Mouse (Mus musculus) MEL (cell line): ENCODE data around the gene Slc25a5. TPM values are rescaled to one million over a fixed set of nuclear protein-coding genes. Genes with fewer than 3 reads are reported as not detected.

Experiments
- DNase-seq: peaks from one replicate; pipeline ENCODE4 v3.0.0; 2011; ENCODE audit warnings: low read depth, low spot score
- H3K27ac ChIP-seq: 2 replicates; pipeline ENCODE4 v1.5.1; 2012; ENCODE audit warnings: low read depth, mild to moderate bottlenecking, control low read depth, low read length, moderate library complexity; ENCODE audit not compliant: control insufficient read depth
- H3K27me3 ChIP-seq, 2 experiments: fragments of 150-350 bp in 1 of 2; sonication (generic) in 1 of 2; 2 replicates each; pipeline ENCODE4 v1.6.1; 2012; ENCODE audit warnings: low read length in 2 of 2, mild to moderate bottlenecking in 2 of 2, improper control_type of control experiment in 1 of 2, moderate library complexity in 1 of 2; ENCODE audit not compliant: insufficient read depth in 2 of 2, control insufficient read depth in 1 of 2
- H3K36me3 ChIP-seq, 2 experiments: 2 replicates each; pipeline ENCODE4 v1.6.1; 2012 to 2014; ENCODE audit warnings: low read length in 2 of 2, improper control_type of control experiment in 1 of 2, inconsistent platforms in 1 of 2, mild to moderate bottlenecking in 1 of 2; ENCODE audit not compliant: insufficient read depth in 2 of 2, control insufficient read depth in 1 of 2
- H3K4me1 ChIP-seq, 2 experiments: fragments of 150-350 bp in 1 of 2; sonication (generic) in 1 of 2; 2 replicates each; pipeline ENCODE4 v1.6.1; 2012; ENCODE audit warnings: low read length in 2 of 2, improper control_type of control experiment in 1 of 2, mild to moderate bottlenecking in 1 of 2; ENCODE audit not compliant: insufficient read depth in 2 of 2, control insufficient read depth in 1 of 2
- H3K4me3 ChIP-seq, 2 experiments: fragments of 150-350 bp in 1 of 2; sonication (generic) in 1 of 2; 2 replicates each; pipeline ENCODE4 v1.5.1; 2012; ENCODE audit warnings: low read depth in 2 of 2, low read length in 2 of 2, mild to moderate bottlenecking in 2 of 2, moderate library complexity in 2 of 2, control low read depth in 1 of 2, improper control_type of control experiment in 1 of 2; ENCODE audit not compliant: control insufficient read depth in 1 of 2, insufficient read depth in 1 of 2
- H3K79me2 ChIP-seq: 2 replicates; pipeline ENCODE4 v1.6.1; 2012; ENCODE audit warnings: mild to moderate bottlenecking, low read length, moderate library complexity; ENCODE audit not compliant: control insufficient read depth, poor library complexity, insufficient read depth
- H3K9ac ChIP-seq: 2 replicates; pipeline ENCODE4 v1.6.1; 2012; ENCODE audit warnings: low read depth, mild to moderate bottlenecking, control low read depth, low read length, moderate library complexity; ENCODE audit not compliant: control insufficient read depth, poor library complexity, severe bottlenecking
- H3K9me3 ChIP-seq: fragments of 150-350 bp; sonication (generic); replicated peaks from 2 replicates; pipeline ENCODE4 v1.6.1; 2012; ENCODE audit warnings: mild to moderate bottlenecking, low read length, improper control_type of control experiment, moderate library complexity; ENCODE audit not compliant: insufficient read depth
- BHLHE40 ChIP-seq: IDR thresholded peaks from 2 replicates; pipeline ENCODE4 v1.6.1; 2012; ENCODE audit warnings: low read depth, mild to moderate bottlenecking, inconsistent platforms, low read length, improper control_type of control experiment, borderline replicate concordance
- CHD2 ChIP-seq: IDR thresholded peaks from 2 replicates; pipeline ENCODE4 v1.6.1; 2011; ENCODE audit warnings: low read length, improper control_type of control experiment
- CTCF ChIP-seq, 3 experiments: IDR thresholded peaks in 2 of 3; conservative IDR thresholded peaks in 1 of 3; 2 replicates each; pipeline ENCODE4 v1.5.1; 2011 to 2012; ENCODE audit warnings: low read length in 3 of 3, low read depth in 2 of 3, mild to moderate bottlenecking in 2 of 3, improper control_type of control experiment in 1 of 3, inconsistent platforms in 1 of 3, mixed read lengths in 1 of 3, moderate library complexity in 1 of 3; ENCODE audit not compliant: control insufficient read depth in 1 of 3, insufficient read depth in 1 of 3, poor library complexity in 1 of 3, severe bottlenecking in 1 of 3
- ELF1 ChIP-seq: IDR thresholded peaks from 2 replicates; pipeline ENCODE4 v1.6.1; 2014; ENCODE audit warnings: low read depth, mild to moderate bottlenecking, inconsistent platforms, low read length, improper control_type of control experiment, moderate library complexity
- EP300 ChIP-seq, 2 experiments: IDR thresholded peaks; 2 replicates each; pipeline ENCODE4 v1.6.1; 2011; ENCODE audit warnings: improper control_type of control experiment in 2 of 2, low read length in 2 of 2, low read depth in 1 of 2, mild to moderate bottlenecking in 1 of 2
- ETS1 ChIP-seq: IDR thresholded peaks from 2 replicates; pipeline ENCODE4 v1.6.1; 2012; ENCODE audit warnings: low read depth, mild to moderate bottlenecking, inconsistent platforms, low read length, improper control_type of control experiment, moderate library complexity
- GATA1 ChIP-seq: IDR thresholded peaks from 2 replicates; pipeline ENCODE4 v1.6.1; 2011; ENCODE audit warnings: low read depth, low read length, improper control_type of control experiment
- HCFC1 ChIP-seq: IDR thresholded peaks from 2 replicates; pipeline ENCODE4 v1.6.1; 2012; ENCODE audit warnings: low read depth, mild to moderate bottlenecking, inconsistent platforms, low read length, improper control_type of control experiment, moderate library complexity
- KAT2A ChIP-seq: conservative IDR thresholded peaks from 2 replicates; pipeline ENCODE4 v1.6.1; 2012; ENCODE audit warnings: low read depth, low read length, improper control_type of control experiment, inconsistent platforms
- MAZ ChIP-seq: IDR thresholded peaks from 2 replicates; pipeline ENCODE4 v1.6.1; 2012; ENCODE audit warnings: low read depth, mild to moderate bottlenecking, inconsistent platforms, low read length, improper control_type of control experiment
- MXI1 ChIP-seq: IDR thresholded peaks from 2 replicates; pipeline ENCODE4 v1.6.1; 2011; ENCODE audit warnings: mild to moderate bottlenecking, low read depth, low read length, improper control_type of control experiment
- NELFE ChIP-seq: IDR thresholded peaks from 2 replicates; pipeline ENCODE4 v1.6.1; 2011; ENCODE audit warnings: low read depth, low read length, improper control_type of control experiment
- POLR2AphosphoS5 ChIP-seq: IDR thresholded peaks from 2 replicates; pipeline ENCODE4 v1.6.1; 2012; ENCODE audit warnings: low read depth, borderline replicate concordance, mild to moderate bottlenecking, inconsistent platforms, low read length, moderate library complexity, mixed read lengths
- RAD21 ChIP-seq: IDR thresholded peaks from 2 replicates; pipeline ENCODE4 v1.6.1; 2011; ENCODE audit warnings: mild to moderate bottlenecking, low read depth, low read length, improper control_type of control experiment
- TAL1 ChIP-seq: IDR thresholded peaks from 2 replicates; pipeline ENCODE4 v1.6.1; 2012; ENCODE audit warnings: mild to moderate bottlenecking, inconsistent platforms, low read length, moderate library complexity, mixed read lengths
- TCF12 ChIP-seq: IDR thresholded peaks from 2 replicates; pipeline ENCODE4 v1.6.1; 2014; ENCODE audit warnings: low read depth, mild to moderate bottlenecking, inconsistent platforms, low read length, improper control_type of control experiment, moderate library complexity
- USF1 ChIP-seq: IDR thresholded peaks from 2 replicates; pipeline ENCODE4 v1.6.1; 2014; ENCODE audit warnings: low read depth, mild to moderate bottlenecking, inconsistent platforms, low read length, improper control_type of control experiment, moderate library complexity
- ZC3H11A ChIP-seq: IDR thresholded peaks from 2 replicates; pipeline ENCODE4 v1.6.1; 2012; ENCODE audit warnings: low read depth, mild to moderate bottlenecking, inconsistent platforms, low read length, improper control_type of control experiment
- ZKSCAN1 ChIP-seq: IDR thresholded peaks from 2 replicates; pipeline ENCODE4 v1.6.1; 2012; ENCODE audit warnings: low read depth, mild to moderate bottlenecking, inconsistent platforms, low read length, improper control_type of control experiment, moderate library complexity
- ZMIZ1 ChIP-seq: IDR thresholded peaks from 2 replicates; pipeline ENCODE4 v1.6.1; 2012; ENCODE audit warnings: low read depth, mild to moderate bottlenecking, inconsistent platforms, low read length, improper control_type of control experiment, moderate library complexity
- ZNF384 ChIP-seq: IDR thresholded peaks from 2 replicates; pipeline ENCODE4 v1.6.1; 2012; ENCODE audit warnings: low read depth, mild to moderate bottlenecking, inconsistent platforms, low read length, improper control_type of control experiment
- polyA plus RNA-seq, 2 experiments: library from polyadenylated mRNA; stranded (reverse) in 1 of 2; unstranded in 1 of 2; fragments of >175 nt in 1 of 2; fragments of >200 nt in 1 of 2; gene quantifications; 2 replicates each; pipeline versions ENCODE4 v1.2.1 to v1.2.4; 2012; ENCODE audit warnings: low replicate concordance in 2 of 2, low read depth in 1 of 2; ENCODE audit not compliant: insufficient read length in 2 of 2, insufficient read depth in 1 of 2, missing spikeins in 1 of 2
- total RNA-seq: library from RNA; depleted of rRNA; stranded (reverse); fragments of 300-350 nt; gene quantifications from 2 replicates; pipeline ENCODE4 v1.2.3, GENCODE M21; 2012

Slc25a5 gene
- total and polyA plus RNA-seq, 3 experiments = 263 to 1,006 (median 704) TPM

DNA sequence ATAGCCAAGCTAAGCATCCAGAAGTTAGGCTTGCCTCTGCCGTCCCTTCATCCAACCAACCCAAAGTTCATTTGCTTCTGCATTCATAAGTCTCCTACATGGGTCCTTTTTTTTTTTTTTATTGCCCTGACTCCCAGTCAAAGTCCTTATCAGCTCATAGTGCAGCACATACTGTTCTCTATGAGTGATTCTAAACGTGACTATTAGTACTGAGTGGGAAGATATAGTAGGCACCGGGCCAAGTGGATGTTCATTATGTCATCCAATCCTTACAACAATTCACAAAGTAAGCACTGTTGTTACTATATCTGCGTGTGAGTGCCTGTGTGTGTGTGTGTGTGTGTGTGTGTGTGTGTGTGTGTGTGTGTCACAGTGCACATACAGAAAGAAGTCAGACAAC, 32.6 kb upstream of the Slc25a5 start:
- TF ChIP-seq ZNF384 (peak; percentile 86), ETS1 (peak; percentile 75), CHD2 (no peak), HCFC1 (no peak), BHLHE40 (peak; percentile 95), USF1 (no peak), GATA1 (peak; percentile 42; the same call in 1 of the 2 replicates), EP300 (IDR thresholded peaks at IDR 0.05; ENCODE audit: low read depth in 1 of 2, low read length in 2 of 2) (peak in 1 of 2 experiments; percentile 9; a peak in 1 of 4 replicates)
- Histone ChIP-seq H3K27ac (no peak overlapping the region), H3K4me3 (no peak overlapping the region), H3K9me3 (no peaks in the 10 kb centered on the region), H3K9ac (no peak overlapping the region), H3K4me1 (peaks cover 11 to 16% of the 10 kb centered on the region in 2 experiments), H3K27me3 (no peaks in the 10 kb centered on the region), H3K79me2 (no peaks in the 10 kb centered on the region), H3K36me3 (peaks cover 0 to 7% of the 10 kb centered on the region in 2 experiments; a peak in 2 of 4 replicates)
- DNase-seq = peak; percentile 67

DNA sequence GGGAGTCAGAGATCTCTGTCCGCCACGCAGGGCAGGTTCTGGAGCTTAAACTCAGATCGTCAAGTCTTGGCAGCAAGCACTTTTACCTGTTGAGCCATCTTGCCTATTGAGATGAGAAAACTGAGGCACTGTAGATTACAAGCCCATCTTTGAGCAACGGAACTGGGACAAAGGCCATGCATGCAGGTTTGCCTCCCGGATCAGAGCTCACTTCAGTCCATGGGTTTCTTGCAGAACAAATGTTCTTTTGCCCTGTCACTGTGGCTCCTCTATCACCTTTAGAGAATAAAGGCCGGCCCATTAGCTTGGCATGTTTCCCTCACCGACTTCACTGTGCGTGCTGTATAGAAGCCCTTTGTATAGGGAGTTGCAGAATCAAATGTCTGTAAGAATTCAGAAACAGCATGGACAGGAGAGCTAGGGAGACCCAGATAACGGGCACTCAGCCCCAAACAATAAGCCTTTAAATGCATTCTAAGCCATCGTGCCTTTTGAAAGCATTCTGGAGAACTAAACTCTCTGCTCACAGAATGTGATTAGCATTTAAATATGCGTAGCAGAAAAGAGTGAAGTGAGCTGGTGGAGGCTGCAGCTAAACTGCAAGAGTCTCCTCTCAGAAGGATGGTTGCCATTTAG, 32.0 kb upstream of the Slc25a5 start:
- no peak for DNase-seq
- TF ChIP-seq CTCF (IDR thresholded peaks at IDR 0.05 in 2 of 3, conservative IDR thresholded peaks at IDR 0.05 in 1 of 3; ENCODE audit: control insufficient read depth in 1 of 3, insufficient read depth in 1 of 3, low read depth in 2 of 3, low read length in 3 of 3, poor library complexity in 1 of 3, severe bottlenecking in 1 of 3) (no peak), POLR2AphosphoS5 (no peak), ZKSCAN1 (no peak), USF1 (no peak), MAZ (no peak), TAL1 (no peak), ELF1 (no peak), TCF12 (no peak), ZMIZ1 (no peak), ZC3H11A (no peak), MXI1 (no peak), NELFE (no peak), KAT2A (no peak), RAD21 (no peak)
- TF ChIP-seq, all 39 proteins: peak for 0
- H3K27ac ChIP-seq = no peak overlapping the region
- H3K9ac ChIP-seq = no peak overlapping the region
- H3K4me1 ChIP-seq = peaks cover 11 to 16% of the 10 kb centered on the region in 2 experiments
- H3K79me2 ChIP-seq = no peaks in the 10 kb centered on the region
- peaks cover 0 to 7% of the 10 kb centered on the region in 2 experiments; a peak in 2 of 4 replicates for H3K36me3 ChIP-seq
- no peak overlapping the region for H3K4me3 ChIP-seq
- H3K27me3 ChIP-seq = no peaks in the 10 kb centered on the region
- no peaks in the 10 kb centered on the region for H3K9me3 ChIP-seq
